Mouse (Mus musculus): ENCODE data around the gene Csnk2b.
A peak's percentile ranks its signal among the peaks of the same experiment; 100 is the strongest.

Gene Csnk2b

DNA sequence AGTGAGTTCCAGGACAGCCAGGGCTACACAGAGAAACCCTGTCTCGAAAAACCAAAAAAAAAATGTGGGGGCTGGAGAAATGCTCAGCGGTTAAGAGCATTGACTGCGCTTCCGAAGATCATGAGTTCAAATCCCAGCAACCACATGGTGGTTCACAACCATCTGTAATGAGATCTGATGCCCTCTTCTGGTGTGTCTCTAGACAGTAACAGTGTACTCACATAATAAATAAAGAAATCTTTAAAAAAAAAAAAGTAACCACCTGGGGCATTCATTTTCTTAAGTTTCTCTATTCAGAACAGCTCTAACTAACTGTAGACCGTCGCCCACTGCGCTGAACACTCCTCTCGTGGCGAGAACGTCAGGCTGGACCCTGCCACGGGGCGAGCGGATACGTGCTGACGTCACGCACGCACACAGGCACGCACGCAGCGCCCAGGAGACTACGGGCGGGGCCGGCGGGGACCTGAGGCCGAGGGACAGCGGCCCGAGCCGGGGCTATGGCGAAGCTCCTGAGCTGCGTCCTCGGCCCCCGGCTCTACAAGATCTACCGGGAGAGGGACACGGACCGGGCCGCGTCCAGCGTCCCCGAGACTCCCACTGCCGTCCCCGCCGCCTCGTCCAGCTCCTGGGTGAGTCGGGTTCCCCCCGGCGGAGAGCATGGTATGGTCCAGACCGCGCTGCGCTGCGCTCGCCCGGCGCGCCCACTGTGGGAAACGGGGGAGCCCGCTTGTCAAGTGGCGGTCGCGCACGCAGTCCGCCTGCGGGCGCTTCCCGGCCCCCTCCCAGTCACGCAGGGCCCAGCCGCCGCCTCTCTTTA, 32.8 kb downstream of the Csnk2b start, which contains the start of gene Abhd16a:
TSS of gene Abhd16a (plus strand) at position 439 of the 820 bp plus-strand sequence.
- DNase-seq (ENCODE audit: low read depth, low spot score), result peak; percentile 96

DNA sequence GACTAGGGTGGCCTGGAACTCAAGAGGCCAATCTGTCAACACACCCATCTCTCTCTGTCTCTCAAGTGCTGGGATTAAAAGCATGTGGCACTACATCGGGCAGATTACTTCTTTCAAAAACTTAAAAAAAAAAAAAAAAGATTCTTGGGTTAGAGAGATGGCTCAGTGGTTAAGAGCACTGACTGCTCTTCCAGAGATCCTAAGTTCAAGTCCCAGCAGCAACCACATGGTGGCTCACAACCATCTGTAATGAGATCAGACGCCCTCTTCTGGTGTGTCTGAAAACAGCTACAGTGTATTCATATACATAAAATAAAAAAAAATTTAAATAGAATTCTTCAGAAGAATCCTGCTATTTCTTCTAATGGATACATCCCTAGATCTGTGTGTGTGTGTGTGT, 33.7 kb downstream of the Csnk2b start:
- peak; percentile 37 for DNase-seq (ENCODE audit: low read depth, low spot score)

DNA sequence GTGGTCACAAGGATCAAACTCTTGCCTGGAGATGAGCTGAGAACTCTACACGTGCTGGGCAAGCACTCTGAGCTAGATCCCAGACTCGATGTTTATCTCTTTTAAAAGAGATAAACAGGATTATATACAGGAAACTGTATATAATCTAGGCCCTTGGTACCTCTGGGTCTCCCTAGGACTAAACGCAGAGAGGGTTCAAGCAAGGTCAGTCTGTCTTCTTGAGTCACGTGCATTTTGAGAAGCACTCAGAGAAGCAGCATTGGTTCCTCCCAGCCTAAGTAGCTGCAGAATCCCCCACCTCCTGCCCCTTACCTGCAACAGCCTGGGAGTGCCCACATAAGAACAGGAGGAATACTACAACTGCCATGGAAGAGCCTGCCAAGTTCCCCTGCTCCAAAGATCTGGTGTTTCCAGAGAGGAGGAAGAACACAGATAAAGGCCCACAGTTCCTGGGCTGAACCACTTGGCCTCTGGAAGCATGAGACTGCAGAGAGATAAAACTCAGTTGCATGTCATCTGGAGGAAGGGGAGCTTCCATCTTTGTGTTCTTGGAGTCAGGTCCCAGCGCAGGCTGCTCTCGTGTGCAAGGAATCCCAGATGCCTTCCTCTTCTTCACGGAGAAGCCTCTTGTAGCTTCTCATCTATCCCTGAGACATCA, 36.5 kb downstream of the Csnk2b start, which contains the start of gene Ly6g6f:
TSS of gene Ly6g6f (minus strand) at position 403 of the 658 bp plus-strand sequence.
- DNase-seq (ENCODE audit: low read depth, low spot score), result no peak

DNA sequence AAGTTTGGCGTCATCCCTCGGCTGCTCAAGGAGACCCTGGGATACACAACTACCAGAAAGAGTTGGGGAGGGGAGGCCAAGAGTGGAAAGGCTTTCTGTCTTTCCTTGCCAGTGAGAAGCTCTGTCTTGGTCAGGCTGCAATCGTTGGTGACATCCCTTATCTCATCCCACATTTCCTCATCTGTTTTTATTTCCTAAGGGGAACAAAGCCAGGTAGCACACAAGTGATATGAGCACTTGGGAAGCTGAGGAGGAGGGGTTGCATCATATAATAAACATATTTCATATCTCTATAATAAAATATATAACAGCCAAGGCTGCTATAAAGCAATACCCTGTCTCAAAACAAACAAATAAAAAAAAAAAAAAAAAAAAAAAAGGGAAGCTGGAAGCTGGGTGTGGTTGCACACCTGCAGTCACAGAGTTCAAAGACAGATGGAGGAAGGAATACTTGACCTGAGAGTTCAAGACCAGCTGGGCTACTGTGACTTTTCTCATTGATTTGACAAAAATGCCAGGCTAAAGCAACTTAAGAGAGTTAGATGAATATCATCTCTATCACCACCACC, 37.8 kb downstream of the Csnk2b start:
- DNase-seq (ENCODE audit: low read depth, low spot score), result no peak

DNA sequence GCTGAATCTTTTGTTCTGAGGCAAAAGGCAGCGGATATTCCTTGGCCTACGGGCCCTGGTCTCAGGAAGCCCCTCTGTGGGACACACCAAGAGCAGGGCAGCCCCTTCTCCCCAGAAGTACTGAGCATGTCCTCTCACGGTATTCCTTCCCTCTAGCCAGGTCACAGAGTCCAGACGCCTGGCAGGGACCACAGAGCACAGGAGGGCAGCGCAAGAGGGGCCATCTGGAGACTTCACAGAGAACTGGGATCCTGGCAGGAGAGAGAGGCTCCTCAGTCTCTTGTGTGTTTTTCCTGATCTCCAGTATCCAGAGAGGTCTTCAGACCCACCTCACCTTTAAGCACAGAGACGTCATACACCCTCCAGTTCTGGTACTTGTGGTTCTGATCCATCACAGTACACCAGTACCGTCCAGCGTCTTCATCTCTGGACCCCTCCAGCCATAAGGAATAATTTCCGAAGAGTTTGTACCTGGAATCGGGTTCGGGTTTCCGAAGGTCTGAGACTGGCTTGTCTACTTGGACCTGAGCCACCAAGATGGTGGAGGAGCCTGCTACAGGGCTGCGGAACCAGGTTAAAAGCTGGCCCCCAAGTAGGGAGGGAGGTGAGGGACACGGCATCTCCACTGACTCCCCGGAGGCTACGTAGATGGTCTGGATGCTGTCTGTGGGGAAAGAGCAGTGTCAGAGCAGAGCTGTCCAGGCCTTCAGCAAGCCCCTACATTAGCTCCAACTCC, 38.8 kb downstream of the Csnk2b start:
- DNase-seq (ENCODE audit: low read depth, low spot score), result no peak

DNA sequence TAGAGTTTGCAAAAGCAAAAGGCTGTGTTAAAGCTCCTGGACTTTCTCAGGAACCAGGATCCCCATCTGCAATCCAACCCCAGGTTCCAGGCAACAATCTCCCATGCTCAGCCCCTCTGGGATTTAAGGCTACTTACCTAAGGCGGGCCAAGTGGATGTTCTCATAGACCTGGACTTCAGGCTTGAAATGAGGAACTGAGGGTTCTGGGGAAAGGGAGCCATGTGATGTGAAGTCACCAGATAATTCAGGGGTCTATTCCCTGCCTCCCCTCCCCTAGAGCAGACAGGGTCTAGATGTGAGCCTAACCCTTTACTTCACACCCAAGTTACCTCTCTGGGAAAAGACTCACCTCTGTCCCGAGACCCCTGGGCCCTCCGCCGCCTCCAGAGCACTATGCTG, 41.1 kb downstream of the Csnk2b start:
- DNase-seq (ENCODE audit: low read depth, low spot score), result no peak

DNA sequence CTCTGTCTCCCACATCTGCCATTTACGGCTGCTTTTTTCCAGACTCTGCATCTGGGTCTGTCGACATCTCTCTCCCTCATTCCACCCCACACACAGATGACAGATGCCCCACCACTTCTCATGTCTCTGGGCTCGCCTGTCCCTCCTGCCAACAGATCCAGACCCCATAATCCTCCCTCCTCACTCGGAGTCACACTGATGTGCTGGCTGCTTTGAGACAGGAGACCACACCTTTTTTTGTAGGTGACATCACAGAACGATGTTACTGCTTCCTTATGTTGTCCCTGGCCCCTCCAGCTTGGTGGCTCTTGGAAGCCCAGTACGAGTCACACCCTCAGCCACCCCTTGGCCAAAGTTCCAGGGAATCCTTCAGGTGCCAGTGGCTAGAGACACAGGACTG, 41.6 kb downstream of the Csnk2b start:
- DNase-seq (ENCODE audit: low read depth, low spot score), result no peak

DNA sequence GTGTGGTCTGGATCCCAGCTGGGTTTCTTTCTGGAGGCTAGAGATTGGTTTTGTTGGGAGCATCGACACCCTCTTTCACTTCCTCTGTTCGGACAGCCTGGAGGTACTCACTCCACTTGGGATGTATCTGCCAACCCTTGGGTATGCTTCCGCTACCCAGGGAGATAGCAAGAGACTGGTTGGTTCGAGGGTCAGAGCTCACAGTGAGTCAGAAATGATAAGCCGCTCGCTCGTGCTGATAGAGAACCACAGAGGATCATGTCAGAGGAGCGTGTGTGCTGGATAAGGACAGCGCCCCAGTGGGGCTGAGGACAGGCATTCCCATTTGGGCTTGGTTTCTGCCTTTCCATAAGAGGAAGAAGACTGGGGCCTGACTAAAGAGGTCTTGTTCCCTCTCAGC, 42.1 kb downstream of the Csnk2b start:
- DNase-seq (ENCODE audit: low read depth, low spot score), result no peak

DNA sequence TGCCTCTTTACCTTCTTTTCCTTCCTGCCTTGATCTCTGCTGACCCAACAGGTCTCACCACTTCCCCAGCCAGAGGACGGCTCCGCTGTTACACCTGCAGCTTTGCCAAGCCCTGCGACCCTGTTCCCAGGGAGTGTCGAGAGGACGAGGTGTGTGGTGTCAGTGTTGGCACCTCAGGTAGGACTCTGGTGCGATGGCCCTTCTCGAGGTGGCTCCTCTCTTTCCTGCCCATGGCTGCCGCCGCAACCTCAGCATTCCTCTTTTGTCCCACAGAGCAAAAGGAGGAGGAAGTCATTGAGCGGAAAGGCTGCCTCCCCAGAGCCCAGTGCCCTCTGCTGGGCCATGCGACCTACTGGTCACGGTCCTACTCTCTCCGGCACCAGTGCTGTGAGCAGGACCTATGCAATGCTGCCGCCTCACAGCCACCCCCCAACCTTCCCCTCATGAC, 44.0 kb downstream of the Csnk2b start, which contains the start of gene Ly6g6d:
TSS of gene Ly6g6d (minus strand) at position 280 of the 448 bp plus-strand sequence.
- DNase-seq (ENCODE audit: low read depth, low spot score), result no peak

DNA sequence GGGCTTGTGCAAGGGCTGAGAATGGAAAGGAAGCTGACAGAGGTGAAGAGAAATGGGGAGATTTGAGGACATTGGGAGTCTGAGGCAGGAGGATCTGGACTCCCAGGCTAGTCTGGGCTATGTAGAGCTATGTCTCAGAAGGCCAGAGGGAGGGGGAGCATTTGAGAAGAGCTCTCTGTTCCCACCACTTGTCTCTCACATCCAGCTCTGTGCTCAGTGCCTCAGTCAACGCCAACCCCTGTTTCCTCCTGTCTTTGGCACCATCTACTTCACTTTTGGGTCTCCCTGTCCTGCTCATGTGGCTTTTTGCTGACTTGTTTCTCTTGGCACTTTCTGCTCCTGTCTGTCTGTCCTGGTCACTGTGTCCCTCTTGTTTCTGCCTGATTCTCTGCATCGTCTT, 44.6 kb downstream of the Csnk2b start:
- no peak for DNase-seq (ENCODE audit: low read depth, low spot score)

DNA sequence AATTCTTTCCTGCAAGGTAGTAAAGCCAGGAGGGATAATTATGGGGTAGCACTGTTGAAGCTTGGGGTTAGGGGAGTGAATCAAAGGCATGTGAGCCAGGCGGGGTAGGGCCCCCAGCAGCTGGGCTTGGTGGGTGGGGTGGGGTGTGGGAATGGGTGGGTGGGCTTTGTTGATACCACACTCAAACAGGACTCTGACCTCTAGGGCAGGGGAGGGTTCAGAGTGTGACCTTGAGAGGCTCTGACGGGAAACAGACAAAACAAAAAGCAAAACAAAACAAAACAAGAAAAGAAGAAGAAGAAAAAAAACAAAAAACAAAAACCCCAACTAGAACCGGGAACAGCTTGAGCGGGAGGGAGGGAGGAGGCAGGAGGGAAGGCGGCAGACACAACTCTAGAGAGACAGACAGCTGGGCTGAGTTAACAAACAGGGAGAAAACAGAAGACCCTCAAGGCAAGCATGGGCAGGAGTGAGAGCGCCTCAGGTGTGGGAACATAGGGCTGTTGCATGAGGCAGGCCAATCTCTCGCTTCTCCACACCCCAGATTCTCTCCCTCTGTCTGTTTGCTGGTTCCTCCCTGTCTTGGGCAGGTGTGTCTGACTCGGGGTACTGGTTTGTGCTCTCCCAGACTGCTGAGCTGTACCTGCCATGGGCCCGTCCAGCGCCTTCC, 45.2 kb downstream of the Csnk2b start, which contains the start of gene Ly6g6e:
TSS of gene Ly6g6e (plus strand) at position 396 of the 670 bp plus-strand sequence.
- DNase-seq (ENCODE audit: low read depth, low spot score), result no peak

DNA sequence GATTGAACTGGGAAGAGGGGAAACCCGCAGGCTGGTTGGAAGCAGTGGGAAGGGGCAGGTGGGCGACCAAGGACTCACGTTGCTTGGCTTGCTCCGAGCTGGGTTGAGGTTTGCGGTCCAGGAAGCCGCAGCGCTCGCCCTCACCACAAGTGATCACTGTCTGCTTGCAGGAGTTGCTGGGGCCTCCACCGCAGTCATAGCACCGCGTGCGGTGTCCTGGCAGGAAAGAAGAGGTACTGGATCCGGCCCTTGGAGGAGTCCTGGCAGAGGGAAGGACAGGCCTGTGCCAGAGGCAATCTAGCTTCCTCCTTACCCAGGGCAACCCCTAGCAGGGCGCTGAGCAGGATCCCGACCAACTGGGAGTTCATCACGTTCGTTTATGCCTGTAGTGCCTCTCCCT, 47.8 kb downstream of the Csnk2b start:
- DNase-seq (ENCODE audit: low read depth, low spot score), result no peak

DNA sequence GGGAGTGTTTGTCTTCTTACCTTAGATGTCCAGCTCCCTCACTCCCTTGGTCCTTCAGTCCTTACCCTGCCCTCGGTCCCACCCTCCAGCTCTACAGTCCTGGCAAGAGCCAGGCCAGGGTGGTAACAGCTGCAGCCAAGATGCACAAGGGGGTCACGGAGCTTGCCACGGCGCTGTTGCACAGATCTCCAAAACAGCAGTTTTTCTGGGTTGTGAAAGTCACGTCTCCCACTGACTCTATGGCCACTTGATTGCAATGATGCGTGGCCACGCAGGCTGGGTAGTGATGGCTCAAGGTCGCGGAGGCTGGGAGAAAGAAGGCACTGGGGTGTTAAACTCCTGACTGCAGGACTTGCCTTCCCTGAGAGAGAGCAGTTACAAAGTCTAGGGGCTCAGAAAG, 50.4 kb downstream of the Csnk2b start:
- no peak for DNase-seq (ENCODE audit: low read depth, low spot score)

DNA sequence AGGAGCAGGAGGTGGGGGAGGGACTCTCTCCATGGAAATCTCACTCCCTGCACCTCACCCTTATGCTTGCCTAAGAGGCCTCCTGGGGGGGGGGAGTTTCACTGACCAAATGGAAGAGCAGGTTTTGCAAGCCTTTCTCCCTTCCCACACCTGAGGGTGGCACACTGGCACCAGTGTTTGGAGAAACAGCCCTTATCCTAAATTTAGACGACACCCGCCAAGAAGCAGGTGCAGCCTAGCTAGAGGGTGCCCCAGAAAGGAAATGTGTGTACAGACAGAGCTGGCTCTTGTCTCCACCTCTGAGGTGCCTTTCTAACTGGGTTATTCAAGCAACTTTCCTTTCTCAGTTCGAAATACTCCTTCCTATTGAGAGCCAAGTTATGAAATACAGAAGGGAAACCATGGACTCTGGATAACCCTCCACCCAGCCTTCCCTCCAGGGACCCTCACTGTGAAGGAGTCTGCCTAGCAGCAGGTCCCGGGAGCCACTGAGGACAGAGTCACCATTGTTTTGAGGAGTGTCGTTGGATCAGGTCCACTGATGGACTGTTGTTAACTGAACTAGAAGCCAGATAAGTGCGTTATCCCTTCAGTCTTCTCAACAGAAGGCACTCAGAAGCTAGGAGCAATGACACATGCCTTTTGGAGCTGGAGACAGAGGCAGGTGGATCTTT, 51.2 kb downstream of the Csnk2b start:
- no peak for DNase-seq (ENCODE audit: low read depth, low spot score)

DNA sequence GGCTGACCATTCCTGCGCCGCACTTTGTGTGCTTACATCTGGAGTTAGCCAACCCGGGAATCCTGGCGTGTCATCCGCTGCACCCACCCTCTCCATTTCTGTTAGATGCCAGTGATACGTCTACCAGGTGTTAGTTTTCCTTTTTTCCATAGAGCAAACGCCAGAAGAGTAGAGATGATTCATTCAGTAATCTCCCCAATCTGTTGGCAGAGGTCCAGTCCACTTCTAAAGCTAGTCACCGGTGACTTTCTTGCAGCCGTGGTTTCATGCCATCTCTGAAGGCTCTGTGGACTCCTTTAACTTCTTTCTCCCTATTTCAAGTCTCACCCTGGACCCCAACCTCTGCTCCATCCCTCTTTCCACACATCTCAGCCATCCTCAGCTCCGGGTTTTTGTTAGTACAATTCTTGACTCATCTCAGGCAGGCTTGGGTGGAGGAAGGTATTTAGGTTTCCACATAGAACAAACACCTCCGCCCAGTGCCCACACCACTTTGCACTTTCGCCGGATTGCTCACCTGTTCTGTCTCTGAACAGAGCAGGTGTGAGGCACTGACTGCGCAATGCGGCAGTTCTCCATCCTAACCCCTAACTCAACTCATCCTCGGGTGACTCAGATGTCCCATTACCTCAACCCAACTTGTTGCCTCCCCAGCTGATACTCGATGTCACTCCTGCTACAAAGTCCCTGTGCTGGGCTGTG, 53.5 kb downstream of the Csnk2b start:
- DNase-seq (ENCODE audit: low read depth, low spot score), result no peak

Measured in CD4-positive, CD25-positive, alpha-beta regulatory T cell, adult 2 months (primary cell).